Mouse (Mus musculus) kidney, adult 2 months (tissue): ENCODE data around the gene Utp3.

Experiments used
- CTCF ChIP-seq: fragments of 200-500 bp; conservative IDR thresholded peaks from 2 replicates; pipeline ENCODE4 v1.5.1; 2011; ENCODE audit warnings: low read depth, mild to moderate bottlenecking, control low read depth, low read length, moderate library complexity, mixed read lengths; ENCODE audit not compliant: insufficient read depth, insufficient read length
- POLR2A ChIP-seq: fragments of 200-500 bp; IDR thresholded peaks from one replicate; pipeline ENCODE4 v1.6.1; 2011; ENCODE audit warnings: low read depth, low read length, control low read depth

GRCm38 (mm10) chr5:88602030-88602429 lies 47.8 kb downstream of the Utp3 start:
- TF ChIP-seq CTCF (no peak), POLR2A (no peak)
